Mouse (Mus musculus) cerebellum, adult 2 months (tissue): ENCODE data around the gene Kdf1. TPM values are rescaled to one million over a fixed set of nuclear protein-coding genes. Genes with fewer than 3 reads are reported as not detected.
A peak's percentile ranks its signal among the peaks of the same experiment; 100 is the strongest.

Experiments
- DNase-seq, 2 experiments: peaks; one replicate each; pipeline ENCODE4 v3.0.0; 2021
- H3K27ac ChIP-seq: fragments of 200-500 bp; 2 replicates; pipeline ENCODE4 v1.5.1; 2012; ENCODE audit warnings: low read length, control low read depth, inconsistent platforms; ENCODE audit not compliant: insufficient read depth
- H3K27me3 ChIP-seq: fragments of 200-500 bp; 2 replicates; pipeline ENCODE4 v1.6.1; 2012; ENCODE audit warnings: inconsistent platforms, mild to moderate bottlenecking, low read length, moderate library complexity; ENCODE audit not compliant: control insufficient read depth, insufficient read depth
- H3K4me1 ChIP-seq: fragments of 200-500 bp; 2 replicates; pipeline ENCODE4 v1.6.1; 2011; ENCODE audit warnings: low read length; ENCODE audit not compliant: control insufficient read depth, insufficient read depth
- H3K4me3 ChIP-seq: fragments of 200-500 bp; replicated peaks from 2 replicates; pipeline ENCODE3; 2011; ENCODE audit warnings: mild to moderate bottlenecking, low read depth, low read length, control low read depth; ENCODE audit not compliant: insufficient read depth
- CTCF ChIP-seq: fragments of 200-500 bp; IDR thresholded peaks from 2 replicates; pipeline ENCODE4 v1.5.1; 2011; ENCODE audit warnings: low read depth, mild to moderate bottlenecking, control low read depth, low read length, moderate library complexity, borderline replicate concordance; ENCODE audit not compliant: insufficient read depth
- POLR2A ChIP-seq: fragments of 200-500 bp; IDR thresholded peaks from 2 replicates; pipeline ENCODE4 v1.6.1; 2011; ENCODE audit warnings: low read length, control low read depth, borderline replicate concordance; ENCODE audit not compliant: insufficient read depth
- WGBS: fragments of 180-500 bp; shearing (Covaris S2); methylation state at CpG from one replicate; pipeline ENCODE4 v1.1.7; 2018; 5-methylcytosine and 5-hydroxymethylcytosine counted together
- polyA plus RNA-seq: library from polyadenylated mRNA; depleted of rRNA; stranded (reverse); fragments of >200 nt; gene quantifications from 2 replicates; pipeline ENCODE4 v1.2.3, GENCODE M21; 2012; rRNA removed

Gene Kdf1
- polyA plus RNA-seq = 0.10 TPM in 1 of 2 replicates, not detected in the other

DNA sequence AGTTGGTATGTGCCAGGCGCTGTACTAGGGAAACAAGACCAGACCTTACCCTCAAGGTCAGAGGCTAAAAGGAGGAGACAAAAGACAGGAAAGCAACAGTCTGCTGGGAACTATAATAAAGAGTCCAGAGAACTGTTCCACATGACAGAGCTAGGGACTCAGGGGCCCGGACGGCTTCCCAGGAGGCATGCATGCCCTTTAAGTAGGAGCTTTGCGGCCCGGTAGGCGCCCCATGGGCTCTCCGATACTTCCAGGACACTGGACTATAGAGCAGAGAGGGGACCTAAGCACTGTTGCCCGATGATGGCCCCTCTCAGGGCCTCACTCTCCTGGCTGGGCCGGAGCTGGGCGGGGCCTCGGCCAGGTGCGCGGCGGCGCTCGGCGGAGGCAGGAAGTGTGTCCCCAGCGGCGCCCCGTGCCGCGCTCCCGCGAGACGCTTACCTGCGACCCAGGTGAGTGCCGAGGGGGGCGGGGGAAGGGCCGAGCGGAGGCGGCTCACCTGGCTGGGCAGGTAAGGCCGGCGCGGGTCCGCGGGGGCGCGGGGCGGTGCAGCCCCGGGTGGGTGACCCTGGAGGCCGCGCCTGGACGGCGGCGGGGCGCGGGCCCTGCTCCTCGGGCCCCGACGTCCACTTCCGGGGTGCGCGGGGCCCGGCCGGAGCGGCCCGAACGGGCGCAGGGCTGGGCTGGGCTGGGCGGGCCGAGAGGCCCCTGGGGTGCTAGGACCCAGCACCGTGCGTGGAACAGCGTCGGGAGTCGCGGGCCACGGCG is at the start of gene Kdf1:
Gene Kdf1 (plus strand): TSS at position 363 of the 768 bp plus-strand sequence.
- Histone ChIP-seq H3K27me3 (peaks cover 3% of the 10 kb centered on the region; the same call in 1 of the 2 replicates), H3K4me1 (no peaks in the 10 kb centered on the region), H3K4me3 (no peak within 1 kb of the TSS), H3K27ac (no peak within 1 kb of the TSS)
- no peak for DNase-seq
- TF ChIP-seq POLR2A = no peak
- TF ChIP-seq CTCF = no peak
- WGBS = 7% methylated on average over 64 of the region's 69 CpGs

- H3K4me1 ChIP-seq = no peaks in the 10 kb centered on the region
- H3K27me3 ChIP-seq = no peaks in the 10 kb centered on the region
- TF ChIP-seq CTCF (no peak), POLR2A (no peak)
- WGBS = 28% methylated on average over 12 of the region's 12 CpGs
- no peak for DNase-seq
- no peak overlapping the region for H3K27ac ChIP-seq
- no peak overlapping the region for H3K4me3 ChIP-seq
Measured at GRCm38 (mm10) chr4:133469122-133469521, 49.6 kb upstream of the Kdf1 start.

DNA sequence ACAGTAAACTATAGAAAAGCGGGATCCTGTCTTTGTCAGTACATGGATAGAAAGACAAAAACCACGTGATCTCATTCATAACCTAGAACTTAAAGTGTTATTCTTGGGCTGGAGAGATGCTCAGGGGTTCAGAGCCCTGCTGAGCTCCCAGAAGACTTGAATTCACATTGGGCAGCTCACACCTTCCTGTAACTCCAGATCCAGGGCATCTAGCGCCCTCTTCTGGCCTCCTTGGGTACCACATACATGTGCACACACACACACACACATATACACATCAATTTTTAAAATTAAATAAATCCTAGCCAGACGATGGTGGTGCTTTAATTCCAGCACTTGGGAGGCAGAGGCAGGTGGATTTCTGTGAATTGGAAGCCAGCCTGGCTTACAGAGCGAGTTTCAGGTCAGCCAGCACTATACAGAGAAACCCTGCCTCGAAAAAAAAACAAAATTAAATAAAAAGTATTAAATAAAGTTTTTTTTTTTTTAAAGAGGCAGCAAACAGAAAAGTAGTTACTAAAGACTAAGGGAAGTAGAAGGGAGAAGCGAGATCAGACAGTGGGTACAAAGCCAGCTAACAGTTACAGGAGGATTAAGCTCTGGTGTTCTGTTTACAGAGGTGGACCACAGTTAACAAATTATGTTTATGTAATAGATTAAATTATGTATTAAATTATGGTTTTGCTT is 47.5 kb upstream of the Kdf1 start:
- Histone ChIP-seq H3K4me3 (no peak overlapping the region), H3K27me3 (no peaks in the 10 kb centered on the region), H3K4me1 (no peaks in the 10 kb centered on the region), H3K27ac (no peak overlapping the region)
- TF ChIP-seq POLR2A (no peak), CTCF (no peak)
- no peak for DNase-seq
- WGBS = 80% methylated on average over 7 of the region's 7 CpGs

GRCm38 (mm10) chr4:133473833-133474232 is 44.9 kb upstream of the Kdf1 start:
- Histone ChIP-seq H3K4me1 (no peaks in the 10 kb centered on the region), H3K27ac (no peak overlapping the region), H3K4me3 (no peak overlapping the region), H3K27me3 (no peaks in the 10 kb centered on the region)
- DNase-seq = no peak
- no peak for TF ChIP-seq POLR2A
- no peak for TF ChIP-seq CTCF
- 83% methylated on average over 2 of the region's 2 CpGs for WGBS

DNA sequence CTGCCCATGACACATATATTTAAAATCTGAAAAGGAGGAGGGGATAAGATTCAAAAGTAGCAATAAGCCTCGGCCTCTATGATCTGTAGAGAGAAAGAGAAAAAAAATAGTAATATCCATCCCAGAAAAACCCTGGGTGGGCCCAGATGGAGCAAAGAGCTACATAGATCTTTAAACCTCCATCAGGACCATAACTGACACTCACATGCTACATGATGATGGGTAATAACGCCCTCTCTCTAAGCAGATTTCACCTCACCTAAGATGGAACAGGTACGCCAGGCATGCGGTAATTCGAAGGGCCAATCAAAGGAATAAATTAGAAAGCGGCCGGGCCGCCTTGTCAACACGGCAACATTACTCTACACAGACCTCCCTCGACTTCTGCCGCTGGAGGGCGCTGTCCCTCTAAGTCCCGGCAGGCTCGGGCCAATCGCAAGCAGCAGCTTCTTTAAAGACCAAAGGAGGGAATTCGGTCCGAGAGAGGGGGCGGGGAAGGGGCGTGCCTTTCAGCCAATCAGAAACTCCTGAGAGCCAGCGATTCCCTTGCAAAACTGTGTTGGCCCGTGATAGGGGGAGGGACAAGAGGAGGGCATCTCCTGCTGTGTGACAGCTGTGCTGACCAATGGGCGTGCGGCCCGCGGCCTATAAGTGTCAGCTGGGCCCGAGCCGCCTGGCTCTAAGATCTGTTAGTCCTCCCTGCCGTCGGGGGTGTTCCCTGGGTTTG is 39.1 kb upstream of the Kdf1 start, which contains the start of gene Tent5b:
Gene Tent5b (plus strand): TSS at position 675 of the 727 bp plus-strand sequence.
- no peak within 1 kb of the TSS for H3K27ac ChIP-seq
- TF ChIP-seq POLR2A (no peak), CTCF (peak; percentile 72)
- H3K4me1 ChIP-seq = no peaks in the 10 kb centered on the region
- 4% methylated on average over 29 of the region's 29 CpGs for WGBS
- no peaks in the 10 kb centered on the region for H3K27me3 ChIP-seq
- peak; percentile 92 to 95 for DNase-seq
- H3K4me3 ChIP-seq = peak within 1 kb of the TSS; percentile 15

- no peak for TF ChIP-seq POLR2A
- TF ChIP-seq CTCF = no peak
- DNase-seq = no peak
- Histone ChIP-seq H3K4me1 (no peaks in the 10 kb centered on the region), H3K27ac (no peak overlapping the region), H3K27me3 (no peaks in the 10 kb centered on the region), H3K4me3 (peak overlapping the region; percentile 15)
- 5% methylated on average over 34 of the region's 34 CpGs for WGBS
Measured at GRCm38 (mm10) chr4:133480185-133480537, 38.6 kb upstream of the Kdf1 start.

GRCm38 (mm10) chr4:133480754-133481153 is 38.0 kb upstream of the Kdf1 start:
- Histone ChIP-seq H3K27ac (no peak overlapping the region), H3K4me3 (no peak overlapping the region), H3K27me3 (no peaks in the 10 kb centered on the region), H3K4me1 (no peaks in the 10 kb centered on the region)
- DNase-seq = no peak
- WGBS = 60% methylated on average over 6 of the region's 6 CpGs
- no peak for TF ChIP-seq CTCF
- no peak for TF ChIP-seq POLR2A
